Mouse (Mus musculus): ENCODE data around the gene Cyth2. TPM values are rescaled to one million over a fixed set of nuclear protein-coding genes. Genes with fewer than 3 reads are reported as not detected.
A peak's percentile ranks its signal among the peaks of the same experiment; 100 is the strongest.

Cyth2 gene
- polyA plus RNA-seq, 1 experiment from 2014 or later, result 54.2 TPM

DNA sequence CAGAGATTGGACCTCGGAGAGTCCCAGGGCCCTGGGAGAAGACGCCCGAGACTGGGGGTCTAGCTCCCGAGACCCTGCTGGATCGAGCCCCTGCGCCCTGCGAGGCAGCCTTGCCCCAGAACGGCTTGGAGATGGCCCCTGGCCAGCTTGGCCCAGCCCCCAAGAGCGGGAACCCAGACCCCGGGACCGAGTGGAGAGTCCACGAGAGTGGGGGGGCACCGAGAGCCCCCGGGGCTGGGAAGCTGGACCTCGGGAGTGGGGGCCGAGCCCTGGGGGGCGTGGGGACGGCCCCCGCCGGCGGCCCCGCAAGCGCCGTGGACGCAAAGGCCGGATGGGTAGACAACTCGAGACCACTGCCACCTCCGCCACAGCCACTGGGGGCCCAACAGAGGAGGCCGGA, 19.4 kb downstream of the Cyth2 start:
- H3K4me3 ChIP-seq, result no peak overlapping the region
- H3K9me3 ChIP-seq (replicated peaks), result no peaks in the 10 kb centered on the region
- ATAC-seq, result no peak
- H3K27me3 ChIP-seq (replicated peaks), result peaks cover 99% of the 10 kb centered on the region
- H3K36me3 ChIP-seq, result no peaks in the 10 kb centered on the region
- 83% methylated on average over 29 of the region's 29 CpGs for WGBS (ENCODE audit: insufficient replicate concordance)
- H3K27ac ChIP-seq, result no peak overlapping the region
- peaks cover 37% of the 10 kb centered on the region for H3K4me1 ChIP-seq
- no peak overlapping the region for H3K9ac ChIP-seq
- no peak overlapping the region for H3K4me2 ChIP-seq

DNA sequence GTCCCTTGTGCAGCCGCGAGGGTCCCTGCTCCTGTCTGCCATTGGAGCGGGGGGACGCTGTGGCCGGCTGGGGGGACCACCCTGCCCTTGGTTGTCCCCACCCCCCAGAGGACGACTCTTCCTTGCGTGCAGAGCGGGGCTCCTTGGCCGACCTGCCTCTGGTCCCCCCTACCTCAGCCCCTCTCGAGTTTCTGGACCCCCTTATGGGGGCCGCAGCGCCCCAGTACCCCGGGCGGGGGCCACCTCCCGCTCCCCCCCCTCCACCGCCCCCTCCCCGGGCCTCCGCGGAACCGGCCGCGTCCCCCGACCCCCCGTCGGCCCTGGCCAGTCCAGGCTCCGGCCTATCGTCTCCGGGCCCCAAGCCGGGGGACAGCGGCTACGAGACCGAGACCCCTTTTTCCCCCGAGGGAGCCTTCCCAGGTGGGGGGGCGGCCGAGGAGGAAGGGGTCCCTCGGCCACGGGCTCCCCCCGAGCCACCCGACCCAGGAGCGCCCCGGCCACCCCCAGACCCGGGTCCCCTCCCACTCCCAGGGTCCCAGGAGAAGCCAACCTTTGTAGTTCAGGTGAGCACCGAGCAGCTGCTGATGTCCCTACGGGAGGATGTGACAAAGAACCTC, 20.3 kb downstream of the Cyth2 start:
- Histone ChIP-seq H3K4me2 (no peak overlapping the region), H3K27ac (no peak overlapping the region), H3K9ac (no peak overlapping the region), H3K36me3 (no peaks in the 10 kb centered on the region), H3K9me3 (replicated peaks) (no peaks in the 10 kb centered on the region), H3K4me1 (peaks cover 34% of the 10 kb centered on the region), H3K4me3 (no peak overlapping the region), H3K27me3 (replicated peaks) (peaks cover 99% of the 10 kb centered on the region)
- no peak for ATAC-seq
- 64% methylated on average over 41 of the region's 44 CpGs for WGBS (ENCODE audit: insufficient replicate concordance)

DNA sequence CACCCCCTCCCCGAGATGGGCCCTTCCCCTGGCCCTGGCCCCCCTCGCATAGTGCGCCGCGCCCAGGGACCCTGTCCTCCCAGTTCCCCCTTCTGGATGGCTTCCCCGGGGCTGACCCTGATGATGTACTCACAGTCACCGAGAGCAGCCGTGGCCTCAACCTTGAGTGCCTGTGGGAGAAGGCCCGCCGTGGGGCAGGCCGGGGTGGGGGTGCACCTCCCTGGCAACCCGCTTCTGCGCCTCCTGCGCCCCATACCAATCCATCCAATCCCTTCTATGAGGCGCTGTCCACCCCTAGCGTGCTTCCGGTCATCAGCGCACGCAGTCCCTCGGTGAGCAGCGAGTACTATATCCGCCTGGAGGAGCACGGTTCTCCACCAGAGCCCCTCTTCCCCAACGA, 21.1 kb downstream of the Cyth2 start:
- Histone ChIP-seq H3K4me1 (peaks cover 26% of the 10 kb centered on the region), H3K9ac (no peak overlapping the region), H3K4me2 (no peak overlapping the region), H3K9me3 (replicated peaks) (no peaks in the 10 kb centered on the region), H3K4me3 (no peak overlapping the region), H3K36me3 (no peaks in the 10 kb centered on the region), H3K27ac (no peak overlapping the region), H3K27me3 (replicated peaks) (peaks cover 99% of the 10 kb centered on the region)
- ATAC-seq, result no peak
- 47% methylated on average over 24 of the region's 24 CpGs for WGBS (ENCODE audit: insufficient replicate concordance)

GRCm38 (mm10) chr7:45791756-45792490, 22.5 kb downstream of the Cyth2 start:
- WGBS (ENCODE audit: insufficient replicate concordance), result 39% methylated on average over 17 of the region's 17 CpGs
- Histone ChIP-seq H3K27ac (no peak overlapping the region), H3K9ac (no peak overlapping the region), H3K4me3 (no peak overlapping the region), H3K36me3 (no peaks in the 10 kb centered on the region), H3K4me2 (no peak overlapping the region), H3K4me1 (peaks cover 18% of the 10 kb centered on the region), H3K9me3 (replicated peaks) (no peaks in the 10 kb centered on the region), H3K27me3 (replicated peaks) (peaks cover 99% of the 10 kb centered on the region)
- no peak for ATAC-seq

DNA sequence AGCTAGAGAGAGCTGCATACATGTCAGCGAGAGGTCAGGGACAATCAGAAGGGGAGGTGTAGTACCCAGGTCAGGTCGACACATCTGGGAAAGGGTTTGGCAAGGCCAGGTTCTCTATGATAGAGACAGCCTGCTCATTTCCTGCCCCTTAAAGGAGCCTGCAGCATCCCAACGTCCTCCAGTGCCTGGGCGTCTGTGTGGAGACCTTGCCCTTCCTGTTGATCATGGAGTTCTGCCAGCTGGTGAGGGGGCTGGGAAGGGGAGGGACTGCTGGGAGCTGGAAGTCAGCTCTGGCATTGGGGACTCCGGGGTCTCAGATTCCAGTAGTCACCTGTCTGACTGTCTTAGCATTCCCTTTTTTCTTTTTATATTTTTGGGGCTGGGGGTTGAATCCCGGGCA, 23.7 kb downstream of the Cyth2 start:
- Histone ChIP-seq H3K27me3 (replicated peaks) (peaks cover 99% of the 10 kb centered on the region), H3K4me3 (no peak overlapping the region), H3K9ac (no peak overlapping the region), H3K9me3 (replicated peaks) (no peaks in the 10 kb centered on the region), H3K4me1 (peaks cover 17% of the 10 kb centered on the region), H3K27ac (no peak overlapping the region), H3K4me2 (no peak overlapping the region), H3K36me3 (no peaks in the 10 kb centered on the region)
- WGBS (ENCODE audit: insufficient replicate concordance), result 50% methylated on average over 6 of the region's 6 CpGs
- no peak for ATAC-seq

GRCm38 (mm10) chr7:45787642-45788041, 26.7 kb downstream of the Cyth2 start:
- no peak overlapping the region for H3K9ac ChIP-seq
- no peaks in the 10 kb centered on the region for H3K36me3 ChIP-seq
- no peak overlapping the region for H3K27ac ChIP-seq
- H3K4me3 ChIP-seq, result no peak overlapping the region
- peaks cover 40% of the 10 kb centered on the region for H3K4me1 ChIP-seq
- H3K4me2 ChIP-seq, result no peak overlapping the region; the same call in 1 of the 2 replicates
- ATAC-seq, result no peak
- peaks cover 99% of the 10 kb centered on the region for H3K27me3 ChIP-seq (replicated peaks)
- 57% methylated on average over 22 of the region's 22 CpGs for WGBS (ENCODE audit: insufficient replicate concordance)
- no peaks in the 10 kb centered on the region for H3K9me3 ChIP-seq (replicated peaks)

- H3K27ac ChIP-seq, result no peak overlapping the region
- peak overlapping the region; percentile 60 for H3K4me2 ChIP-seq
- H3K9ac ChIP-seq, result no peak overlapping the region
- no peaks in the 10 kb centered on the region for H3K36me3 ChIP-seq
- H3K9me3 ChIP-seq (replicated peaks), result no peaks in the 10 kb centered on the region
- peak; percentile 43; the same call in 1 of the 2 replicates for ATAC-seq
- peaks cover 99% of the 10 kb centered on the region for H3K27me3 ChIP-seq (replicated peaks)
- H3K4me1 ChIP-seq, result peaks cover 40% of the 10 kb centered on the region
- 9% methylated on average over 17 of the region's 17 CpGs for WGBS (ENCODE audit: insufficient replicate concordance)
- peak overlapping the region; percentile 18; the same call in 1 of the 2 replicates for H3K4me3 ChIP-seq
These were observed 27.5 kb downstream of the Cyth2 start for GRCm38 (mm10) chr7:45786661-45787413.

DNA sequence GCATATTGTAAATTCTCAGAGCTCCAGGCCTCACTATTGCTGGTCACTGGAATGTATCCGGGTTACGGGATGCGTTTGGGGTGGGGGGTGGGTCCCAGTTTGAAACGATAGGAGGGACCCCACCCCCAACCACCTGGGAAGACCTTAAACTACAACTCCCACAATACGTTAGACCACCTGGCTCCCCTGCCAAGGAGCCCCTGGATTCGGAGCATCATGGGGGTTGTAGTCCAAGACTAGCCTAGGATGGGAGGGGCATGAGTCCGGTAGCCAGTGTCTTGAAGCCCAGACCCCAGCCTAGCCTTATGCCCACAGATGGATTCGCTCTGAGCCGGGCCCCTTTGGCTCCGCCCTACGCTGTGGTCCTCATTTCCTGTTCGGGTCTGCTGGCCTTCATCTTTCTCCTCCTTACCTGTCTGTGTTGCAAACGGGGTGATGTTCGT, 28.2 kb downstream of the Cyth2 start:
- Histone ChIP-seq H3K9me3 (replicated peaks) (no peaks in the 10 kb centered on the region), H3K9ac (no peak overlapping the region), H3K4me3 (peak overlapping the region; percentile 18; the same call in 1 of the 2 replicates), H3K4me2 (peak overlapping the region; percentile 60), H3K27ac (no peak overlapping the region), H3K36me3 (no peaks in the 10 kb centered on the region), H3K4me1 (peaks cover 40% of the 10 kb centered on the region), H3K27me3 (replicated peaks) (peaks cover 97% of the 10 kb centered on the region)
- ATAC-seq, result no peak
- WGBS (ENCODE audit: insufficient replicate concordance), result 3% methylated on average over 14 of the region's 14 CpGs

DNA sequence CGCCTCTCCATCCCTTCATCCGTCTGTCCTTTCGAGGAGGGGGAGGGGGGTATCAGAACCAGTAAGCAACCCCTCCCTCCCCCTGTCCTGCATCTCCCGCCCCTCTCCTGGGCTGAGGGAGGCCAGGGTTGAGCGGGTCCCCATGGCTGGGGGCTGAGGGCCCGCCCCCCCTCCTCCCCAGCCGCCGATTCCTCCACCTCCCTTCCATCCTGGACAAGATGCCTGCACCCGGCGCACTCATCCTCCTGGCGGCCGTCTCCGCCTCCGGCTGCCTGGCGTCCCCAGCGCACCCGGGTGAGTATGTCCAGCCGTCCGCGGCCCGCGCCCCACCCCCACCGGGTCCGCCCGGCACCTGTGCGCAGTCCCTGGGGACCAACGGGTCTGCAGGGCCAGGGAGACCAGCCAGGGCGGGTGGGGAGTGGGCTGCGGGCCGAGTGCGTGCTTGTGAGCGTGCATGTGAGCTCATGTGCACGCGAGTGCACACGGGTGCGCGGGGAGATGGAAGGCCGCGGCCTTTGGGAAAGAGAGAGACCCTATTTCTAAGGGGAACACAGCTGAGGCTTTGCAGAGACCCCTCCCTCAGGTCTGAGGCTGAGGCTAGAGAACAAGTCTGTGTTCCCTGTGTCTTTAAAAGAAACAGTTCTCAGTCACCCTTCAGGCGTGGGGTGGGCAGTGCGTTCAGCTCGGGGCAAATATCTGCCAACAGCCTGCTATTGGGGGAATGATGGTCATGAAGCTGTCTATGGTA, 28.8 kb downstream of the Cyth2 start:
- Histone ChIP-seq H3K9ac (peak overlapping the region; percentile 37), H3K4me1 (peaks cover 40% of the 10 kb centered on the region)

DNA sequence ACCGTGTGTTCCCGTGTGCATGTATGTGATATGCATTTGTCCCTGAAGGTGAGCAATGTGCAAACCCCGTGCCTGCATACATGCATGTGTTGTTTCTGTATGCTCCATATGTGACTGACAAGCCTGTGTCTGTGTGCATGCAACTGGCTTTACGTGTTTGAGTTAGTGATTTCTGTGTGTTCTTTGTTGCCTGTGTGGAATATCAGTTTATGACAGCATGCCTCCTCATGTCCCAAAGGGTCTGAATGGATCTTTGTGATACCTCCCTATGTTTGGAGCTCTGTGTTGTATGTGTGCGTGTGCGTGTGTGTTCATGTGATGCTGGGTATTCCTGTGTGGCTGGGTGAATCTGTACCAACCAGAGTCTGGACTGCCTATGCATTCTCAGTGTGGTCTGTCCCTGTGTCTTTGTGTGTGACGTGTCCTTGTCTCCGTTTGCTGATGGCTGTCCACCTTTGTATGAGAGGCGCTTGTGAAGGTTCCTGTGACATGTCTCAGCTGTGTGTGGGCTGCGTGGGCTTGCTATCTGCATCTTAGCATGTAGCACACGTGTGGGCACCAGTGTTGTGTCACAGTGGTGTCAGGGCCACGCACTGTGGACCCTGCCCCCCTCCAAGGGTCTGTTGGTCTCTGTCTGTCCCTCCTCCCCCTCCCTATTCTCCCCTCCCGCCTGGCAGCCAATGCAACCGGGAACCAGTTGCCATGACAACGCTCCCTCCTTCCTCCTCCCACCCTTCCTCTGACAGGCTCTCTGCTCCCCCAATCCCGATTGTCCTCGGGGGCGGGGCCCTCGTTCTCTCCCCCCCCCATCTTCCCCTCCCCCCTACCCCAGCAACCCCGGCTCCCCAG, 29.6 kb downstream of the Cyth2 start, which contains the start of gene Sult2b1:
Gene Sult2b1 (minus strand): TSS at position 146 of the 849 bp plus-strand sequence.
- Histone ChIP-seq H3K27me3 (replicated peaks) (peaks cover 94% of the 10 kb centered on the region), H3K27ac (no peak within 1 kb of the TSS), H3K4me2 (peak within 1 kb of the TSS; percentile 75), H3K4me1 (peaks cover 40% of the 10 kb centered on the region), H3K4me3 (peak within 1 kb of the TSS; percentile 58), H3K9me3 (replicated peaks) (no peaks in the 10 kb centered on the region), H3K9ac (peak within 1 kb of the TSS; percentile 51), H3K36me3 (no peaks in the 10 kb centered on the region)
- WGBS (ENCODE audit: insufficient replicate concordance), result 24% methylated on average over 20 of the region's 20 CpGs
- ATAC-seq, result no peak

More for the DNA sequence above, 28.8 kb downstream of the Cyth2 start:
- Histone ChIP-seq H3K4me2 (peak overlapping the region; percentile 60), H3K27me3 (replicated peaks) (peaks cover 97% of the 10 kb centered on the region), H3K9me3 (replicated peaks) (no peaks in the 10 kb centered on the region), H3K4me3 (peak overlapping the region; percentile 47), H3K36me3 (no peaks in the 10 kb centered on the region), H3K27ac (no peak overlapping the region)
- no peak for ATAC-seq
- WGBS (ENCODE audit: insufficient replicate concordance), result 3% methylated on average over 41 of the region's 42 CpGs

Measured in liver, embryonic 12.5 days (tissue).